Mouse (Mus musculus) right cerebral cortex, adult 2 months (tissue): ENCODE data around the gene Mthfsd.

Experiments used
- DNase-seq, 2 experiments: peaks; one replicate each; pipeline ENCODE4 v3.0.0; 2021 to 2022; ENCODE audit warnings: low spot score in 2 of 2

Gene Mthfsd

DNA sequence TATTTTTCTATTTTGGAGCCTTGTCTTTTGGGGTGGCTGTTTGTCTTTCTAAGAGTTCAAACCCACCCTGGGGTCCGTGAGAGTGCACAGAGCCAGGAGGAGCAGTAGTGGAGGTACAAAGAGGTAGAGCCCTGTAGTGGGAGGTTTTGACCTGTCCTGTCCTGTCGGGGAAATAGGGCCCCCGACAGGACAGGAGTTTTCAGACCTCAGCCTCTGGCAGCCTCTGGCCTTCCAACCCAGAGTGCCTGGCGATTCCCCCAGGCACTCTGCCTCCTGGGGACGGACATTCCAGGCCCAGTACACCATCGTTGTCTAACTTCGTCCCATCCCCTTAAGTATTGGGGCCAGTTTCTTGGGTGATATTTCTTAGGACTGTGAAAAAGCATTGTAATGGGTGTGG, 14.2 kb upstream of the Mthfsd start:
- no peak for DNase-seq

GRCm38 (mm10) chr8:121121704-121122103, 13.5 kb upstream of the Mthfsd start:
- no peak for DNase-seq

DNA sequence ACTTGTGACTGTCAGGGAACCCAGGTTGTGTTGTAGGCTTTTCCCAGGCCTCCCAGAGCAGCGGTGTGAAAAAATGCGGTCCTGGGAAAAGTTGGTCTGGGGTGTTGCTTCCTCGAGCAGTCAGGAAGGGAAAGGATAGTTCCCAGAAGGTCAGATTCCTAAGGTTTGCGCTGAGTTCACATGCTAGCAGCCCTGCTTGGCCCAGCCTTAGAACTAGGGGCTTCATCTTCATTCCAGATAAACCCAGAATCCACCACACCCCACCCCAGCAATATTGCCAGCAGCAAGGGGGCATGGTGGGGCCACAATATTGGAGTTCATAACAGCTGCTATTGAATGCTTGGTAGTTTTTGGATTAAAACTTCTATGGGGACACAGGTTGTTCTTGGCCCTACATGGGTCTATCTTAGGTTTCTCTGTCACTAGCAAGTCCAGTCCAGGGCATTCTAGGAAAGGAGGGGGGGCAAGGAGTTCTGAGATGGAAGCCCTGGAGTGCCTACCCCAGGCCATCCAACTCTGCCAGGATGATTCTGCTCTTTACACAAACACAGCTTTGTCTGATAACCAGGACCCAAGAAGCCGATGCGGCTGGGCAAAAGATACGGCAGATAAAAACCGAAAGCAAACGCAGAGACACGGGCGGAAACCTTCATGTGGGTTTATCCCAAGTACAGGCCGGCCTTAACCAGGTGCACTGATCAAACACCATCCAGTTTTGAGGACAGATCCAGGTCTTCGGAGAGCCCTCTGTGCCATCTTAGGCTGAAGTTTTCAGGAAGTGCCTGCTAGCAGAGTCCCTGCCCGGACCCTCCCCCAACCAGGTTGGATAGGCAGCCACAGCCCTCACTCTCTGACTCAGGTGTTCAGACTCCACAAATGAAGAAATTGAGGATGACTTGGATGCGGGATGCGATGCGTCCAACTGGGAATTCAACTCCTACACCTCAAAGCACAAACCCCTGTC, 12.5 kb upstream of the Mthfsd start:
- DNase-seq = no peak

GRCm38 (mm10) chr8:121119635-121120455, 11.7 kb upstream of the Mthfsd start:
- DNase-seq = no peak

- DNase-seq = no peak
Observed at GRCm38 (mm10) chr8:121118634-121119420, 10.6 kb upstream of the Mthfsd start.

GRCm38 (mm10) chr8:121117906-121118305, 9.7 kb upstream of the Mthfsd start:
- no peak for DNase-seq

DNA sequence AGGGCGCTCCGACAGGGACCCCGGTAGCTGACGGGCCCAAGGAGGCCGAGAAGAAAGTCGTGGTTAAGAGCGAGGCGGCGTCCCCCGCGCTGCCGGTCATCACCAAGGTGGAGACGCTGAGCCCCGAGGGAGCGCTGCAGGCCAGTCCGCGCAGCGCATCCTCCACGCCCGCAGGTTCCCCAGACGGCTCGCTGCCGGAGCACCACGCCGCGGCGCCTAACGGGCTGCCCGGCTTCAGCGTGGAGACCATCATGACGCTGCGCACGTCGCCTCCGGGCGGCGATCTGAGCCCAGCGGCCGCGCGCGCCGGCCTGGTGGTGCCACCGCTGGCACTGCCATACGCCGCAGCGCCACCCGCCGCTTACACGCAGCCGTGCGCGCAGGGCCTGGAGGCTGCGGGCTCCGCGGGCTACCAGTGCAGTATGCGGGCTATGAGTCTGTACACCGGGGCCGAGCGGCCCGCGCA, 9.0 kb upstream of the Mthfsd start:
- no peak for DNase-seq

DNA sequence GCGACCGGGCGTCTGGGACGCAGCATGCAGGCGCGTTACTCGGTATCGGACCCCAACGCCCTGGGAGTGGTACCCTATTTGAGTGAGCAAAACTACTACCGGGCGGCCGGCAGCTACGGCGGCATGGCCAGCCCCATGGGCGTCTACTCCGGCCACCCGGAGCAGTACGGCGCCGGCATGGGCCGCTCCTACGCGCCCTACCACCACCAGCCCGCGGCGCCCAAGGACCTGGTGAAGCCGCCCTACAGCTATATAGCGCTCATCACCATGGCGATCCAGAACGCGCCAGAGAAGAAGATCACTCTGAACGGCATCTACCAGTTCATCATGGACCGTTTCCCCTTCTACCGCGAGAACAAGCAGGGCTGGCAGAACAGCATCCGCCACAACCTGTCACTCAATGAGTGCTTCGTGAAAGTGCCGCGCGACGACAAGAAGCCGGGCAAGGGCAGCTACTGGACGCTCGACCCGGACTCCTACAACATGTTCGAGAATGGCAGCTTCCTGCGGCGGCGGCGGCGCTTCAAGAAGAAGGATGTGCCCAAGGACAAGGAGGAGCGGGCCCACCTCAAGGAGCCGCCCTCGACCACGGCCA, 8.5 kb upstream of the Mthfsd start:
- DNase-seq = no peak

- DNase-seq = peak; percentile 45 to 63
Observed at GRCm38 (mm10) chr8:121115948-121116347, 7.8 kb upstream of the Mthfsd start, which contains the start of gene Foxc2. TSS of gene Foxc2 (plus strand) at chr8:121116171.

DNA sequence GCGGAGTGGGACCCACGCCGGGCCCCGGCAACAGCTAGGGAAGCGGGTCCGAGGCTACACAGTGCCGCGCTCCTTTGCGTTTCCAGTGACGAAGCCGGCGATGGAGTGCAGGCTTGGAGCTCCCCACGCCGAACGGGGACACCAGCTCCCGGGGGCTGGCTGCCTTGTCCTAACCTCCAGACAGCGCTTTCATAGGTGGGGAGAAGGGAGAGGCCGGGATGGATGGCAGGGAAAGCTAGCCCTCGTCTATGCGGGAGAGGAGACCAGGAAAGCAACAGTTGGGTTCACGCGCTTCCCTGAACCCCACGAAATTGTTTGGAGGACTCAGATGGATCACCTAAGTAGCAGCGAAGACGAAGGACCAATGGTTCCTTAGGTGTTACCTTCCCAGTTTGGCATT, 6.9 kb upstream of the Mthfsd start:
- no peak for DNase-seq

DNA sequence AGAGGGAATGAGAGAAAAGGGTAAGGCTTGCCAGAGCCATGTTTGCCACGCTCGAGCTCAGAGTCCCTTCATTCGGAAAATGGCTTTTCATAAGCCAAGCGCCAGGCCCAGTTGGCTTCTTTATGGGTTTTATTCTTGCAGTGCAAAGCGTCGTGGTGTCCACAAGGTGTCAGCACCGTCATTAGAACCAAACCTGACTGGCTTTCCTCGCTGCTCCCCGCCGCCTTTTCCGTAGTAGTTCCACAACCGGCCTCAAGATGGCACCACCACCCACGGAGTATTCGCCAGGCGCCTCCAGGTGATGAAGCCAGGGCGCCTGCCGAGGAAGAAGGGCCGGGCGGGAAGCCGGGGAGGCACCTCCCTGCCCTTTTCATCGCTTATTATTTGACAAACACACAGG, 5.1 kb upstream of the Mthfsd start:
- DNase-seq = peak; percentile 97 to 99

DNA sequence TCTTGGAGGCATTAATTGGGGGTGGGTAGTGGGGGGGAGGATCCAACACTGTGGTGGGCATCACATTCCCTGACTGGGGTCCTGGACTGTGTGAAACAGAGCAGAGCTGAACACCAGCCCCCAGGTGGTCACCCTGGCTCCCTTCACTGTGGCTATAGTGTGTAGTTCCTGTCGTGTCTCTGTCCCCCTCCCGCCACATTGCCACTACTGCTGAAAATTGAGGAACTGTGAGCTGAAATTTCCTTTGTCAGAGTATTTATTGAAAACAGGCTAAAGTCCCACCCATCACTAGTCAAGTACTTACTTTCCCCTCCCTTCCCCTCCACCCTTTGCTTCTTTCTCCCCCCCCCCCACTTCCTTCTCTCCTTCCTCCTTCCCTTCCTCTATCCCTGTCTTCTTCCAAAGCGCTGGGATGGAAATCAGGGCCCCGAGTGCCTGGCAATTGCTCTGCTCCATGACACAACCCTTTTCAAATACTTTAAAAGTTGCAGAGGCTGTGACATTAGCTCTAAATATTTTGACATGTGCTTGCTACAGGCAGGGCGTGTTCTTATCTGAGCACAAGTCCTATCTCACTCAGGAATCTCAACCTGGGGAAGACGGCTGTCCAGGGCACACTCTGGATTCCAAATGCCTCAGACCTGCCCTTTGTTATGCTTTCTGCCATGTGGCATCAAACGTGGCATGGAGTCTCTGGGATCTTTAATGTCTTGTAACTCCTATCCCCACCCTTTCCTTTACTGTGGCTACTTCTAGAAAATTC, 3.1 kb upstream of the Mthfsd start:
- DNase-seq = no peak

DNA sequence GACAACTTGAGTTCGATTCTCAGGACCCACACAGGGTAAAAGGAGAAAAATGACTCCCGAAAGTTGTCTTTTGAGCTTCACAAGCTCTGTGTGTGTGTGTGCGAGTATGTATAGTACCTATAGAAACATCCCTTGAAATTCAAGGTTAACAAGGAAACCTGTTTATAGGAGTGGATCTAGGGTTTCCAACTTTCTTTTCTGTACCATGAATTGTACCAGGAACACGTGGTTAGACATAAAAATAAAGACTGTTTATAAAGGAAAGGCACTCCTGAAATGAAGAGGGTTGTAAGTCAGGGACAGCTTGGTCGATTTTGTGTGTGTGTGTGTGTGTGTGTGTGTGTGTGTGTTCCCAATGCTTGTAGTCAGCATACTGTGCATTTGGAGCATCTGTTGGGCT, 465 bp upstream of the Mthfsd start:
- no peak for DNase-seq

GRCm38 (mm10) chr8:121104049-121104818, 4.0 kb downstream of the Mthfsd start:
- peak; percentile 75 to 76 for DNase-seq

DNA sequence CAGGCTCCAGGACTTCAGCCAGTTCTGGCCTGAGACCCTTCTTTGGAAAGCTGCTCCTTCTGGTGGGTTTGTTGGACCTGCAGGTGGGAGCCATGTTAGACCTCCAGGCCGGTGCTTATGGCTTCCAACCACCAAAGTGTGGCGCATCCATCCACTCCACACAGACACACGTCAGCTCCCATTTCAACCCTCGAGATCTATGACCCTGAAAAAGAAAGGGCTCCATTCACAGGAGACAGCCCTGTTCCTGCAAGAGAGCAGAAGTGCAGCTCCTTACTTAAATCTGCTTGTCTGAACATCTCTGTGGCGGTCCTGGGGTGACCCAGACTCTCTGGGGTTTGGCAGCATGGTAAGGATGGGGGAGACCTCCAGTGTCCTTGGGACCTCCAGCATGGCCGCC, 14.7 kb downstream of the Mthfsd start:
- no peak for DNase-seq

DNA sequence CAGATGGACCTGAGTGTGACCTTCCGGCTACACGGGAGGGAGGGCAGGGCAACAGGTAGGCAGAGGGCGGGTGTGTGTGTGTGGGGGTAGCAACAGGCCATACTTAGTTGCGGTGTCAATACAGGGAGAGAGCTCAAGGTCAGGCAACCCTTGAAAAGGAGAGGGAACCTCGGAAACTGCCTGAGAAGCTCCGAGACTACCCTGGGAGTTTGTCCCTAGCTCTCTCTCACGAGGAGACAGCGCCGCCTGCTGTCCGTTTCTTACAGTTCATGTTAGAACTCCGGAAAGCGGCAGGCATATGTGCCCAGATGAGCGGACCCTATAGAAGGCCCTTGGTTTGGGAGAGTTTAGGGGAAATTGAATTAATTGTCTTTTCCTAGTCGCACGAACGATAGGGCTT, 15.6 kb downstream of the Mthfsd start:
- peak; percentile 81 to 89 for DNase-seq

- DNase-seq = no peak
Observed at GRCm38 (mm10) chr8:121092141-121092540, 16.1 kb downstream of the Mthfsd start.

GRCm38 (mm10) chr8:121090716-121091115, 17.5 kb downstream of the Mthfsd start:
- DNase-seq = no peak

DNA sequence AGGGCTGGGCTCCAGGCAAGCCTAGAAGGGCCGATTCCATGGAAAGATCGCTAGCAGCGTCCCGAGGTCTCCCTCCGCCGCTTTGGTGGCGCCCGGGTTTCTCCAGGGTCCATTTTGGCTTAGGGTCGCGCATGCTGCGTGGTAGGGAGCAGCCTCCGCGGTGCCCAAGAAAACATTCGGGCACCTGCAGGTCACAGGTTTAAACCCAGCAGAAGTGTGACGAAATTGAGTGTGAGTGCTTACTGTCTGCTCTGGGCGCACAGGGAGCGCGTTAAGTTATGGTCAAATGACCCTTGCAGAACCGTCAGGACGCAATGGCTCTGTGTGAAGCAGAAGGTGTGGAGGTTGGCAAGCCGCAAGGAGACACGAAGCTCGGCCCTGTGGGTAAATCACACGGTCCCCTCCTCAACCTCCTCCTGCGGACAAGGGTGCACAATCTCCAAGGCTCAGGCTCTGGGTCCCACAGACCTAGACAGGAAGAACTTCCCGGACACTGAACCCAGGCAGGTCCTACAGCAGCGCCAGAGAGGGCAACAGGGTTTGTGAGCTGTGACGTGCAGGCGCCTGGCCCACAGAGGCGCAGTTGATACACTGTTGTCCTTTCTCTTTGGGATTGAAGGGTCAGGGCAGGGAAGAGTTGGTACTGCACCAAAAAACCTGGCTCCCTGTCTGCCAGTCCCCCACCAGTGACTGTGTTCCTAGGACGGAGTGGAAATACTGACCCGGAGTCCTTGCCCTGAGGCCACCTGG, 18.4 kb downstream of the Mthfsd start:
- no peak for DNase-seq
